Mouse (Mus musculus) forebrain, embryonic 14.5 days (tissue): ENCODE measurements around the gene Cabin1. TPM values are rescaled to one million over a fixed set of nuclear protein-coding genes. Genes with fewer than 3 reads are reported as not detected.

ENCODE experiments used
- ATAC-seq: fragments of 200-750 bp; cut with Nextera tagmentation; 2 replicates; pipeline ENCODE4 v1.8.0; 2017; ENCODE audit warnings: mild to moderate bottlenecking, moderate library complexity
- DNase-seq: peaks from one replicate; pipeline ENCODE4 v3.0.0-alpha.2; 2015; ENCODE audit warnings: low spot score
- H3K27ac ChIP-seq: fragments of 300-500 bp; sonication (generic); 2 replicates; pipeline ENCODE4 v1.5.1; 2014; ENCODE audit warnings: low read depth, mild to moderate bottlenecking, control low read depth, low read length, moderate library complexity
- H3K27me3 ChIP-seq: fragments of 300-500 bp; sonication (generic); replicated peaks from 2 replicates; pipeline ENCODE4 v1.6.1; 2014; ENCODE audit warnings: low read length, control low read depth, mixed read lengths; ENCODE audit not compliant: control insufficient read depth, insufficient read depth
- H3K36me3 ChIP-seq: fragments of 300-500 bp; sonication (generic); 2 replicates; pipeline ENCODE4 v1.6.1; 2014; ENCODE audit warnings: low read length, control low read depth; ENCODE audit not compliant: control insufficient read depth, insufficient read depth
- H3K4me1 ChIP-seq: fragments of 300-500 bp; sonication (generic); 2 replicates; pipeline ENCODE4 v1.6.1; 2014; ENCODE audit warnings: antibody characterized with exemption, low read length, control low read depth; ENCODE audit not compliant: control insufficient read depth, insufficient read depth
- H3K4me2 ChIP-seq: fragments of 300-500 bp; sonication (generic); 2 replicates; pipeline ENCODE4 v1.6.1; 2014; ENCODE audit warnings: mild to moderate bottlenecking, control low read depth, low read length
- H3K4me3 ChIP-seq: fragments of 300-500 bp; sonication (generic); 2 replicates; pipeline ENCODE4 v1.5.1; 2014; ENCODE audit warnings: low read depth, low read length, control low read depth
- H3K9ac ChIP-seq: fragments of 300-500 bp; sonication (generic); 2 replicates; pipeline ENCODE4 v1.6.1; 2014; ENCODE audit warnings: mild to moderate bottlenecking, low read length, control low read depth, moderate library complexity
- H3K9me3 ChIP-seq: fragments of 300-500 bp; sonication (generic); replicated peaks from 2 replicates; pipeline ENCODE4 v1.6.1; 2016; ENCODE audit warnings: low read length, control low read depth, mixed read lengths; ENCODE audit not compliant: control insufficient read depth
- WGBS: fragments of 180-500 bp; shearing (Covaris S2); extraction: QIAGEN DNeasy Blood & Tissue Kit; methylation state at CpG from one replicate; pipeline ENCODE4 v1.1.7; 2014; 5-methylcytosine and 5-hydroxymethylcytosine counted together
- polyA plus RNA-seq: library from polyadenylated mRNA; unstranded; fragments of >200 nt; fragmentation: Nextera tagmentation; extraction: Ambion mirVana; gene quantifications from 2 replicates; pipeline ENCODE4 v1.2.1, GENCODE M21; 2014

Gene Cabin1
- polyA plus RNA-seq, 1 experiment from 2014 or later: 32.0 TPM

GRCm38 (mm10) chr10:75697693-75698092 lies 66.4 kb downstream of the Cabin1 start:
- ATAC-seq (no peak), DNase-seq (no peak)
- WGBS: 90% methylated on average over 3 of the region's 3 CpGs
- peaks cover 73% of the 10 kb centered on the region for H3K36me3 ChIP-seq
- H3K9me3 ChIP-seq: no peaks in the 10 kb centered on the region
- H3K9ac ChIP-seq: no peak overlapping the region
- no peaks in the 10 kb centered on the region for H3K27me3 ChIP-seq
- H3K27ac ChIP-seq: no peak overlapping the region
- no peaks in the 10 kb centered on the region for H3K4me1 ChIP-seq
- no peak overlapping the region for H3K4me2 ChIP-seq
- no peak overlapping the region for H3K4me3 ChIP-seq

GRCm38 (mm10) chr10:75696597-75697355 lies 67.4 kb downstream of the Cabin1 start:
- no peak overlapping the region for H3K27ac ChIP-seq
- H3K4me2 ChIP-seq: no peak overlapping the region
- no peaks in the 10 kb centered on the region for H3K27me3 ChIP-seq
- no peak overlapping the region for H3K4me3 ChIP-seq
- no peaks in the 10 kb centered on the region for H3K4me1 ChIP-seq
- peaks cover 83% of the 10 kb centered on the region for H3K36me3 ChIP-seq
- H3K9me3 ChIP-seq: no peaks in the 10 kb centered on the region
- no peak overlapping the region for H3K9ac ChIP-seq
- ATAC-seq (no peak), DNase-seq (no peak)
- WGBS: 90% methylated on average over 7 of the region's 7 CpGs

GRCm38 (mm10) chr10:75695521-75695920 lies 68.6 kb downstream of the Cabin1 start:
- no peaks in the 10 kb centered on the region for H3K4me1 ChIP-seq
- H3K27me3 ChIP-seq: no peaks in the 10 kb centered on the region
- H3K27ac ChIP-seq: no peak overlapping the region
- H3K4me2 ChIP-seq: no peak overlapping the region
- peaks cover 93% of the 10 kb centered on the region for H3K36me3 ChIP-seq
- no peak for ATAC-seq
- 95% methylated on average over 2 of the region's 2 CpGs for WGBS
- no peak for DNase-seq
- no peak overlapping the region for H3K9ac ChIP-seq
- no peaks in the 10 kb centered on the region for H3K9me3 ChIP-seq
- no peak overlapping the region for H3K4me3 ChIP-seq

- Histone ChIP-seq H3K36me3 (peaks cover 92% of the 10 kb centered on the region), H3K4me3 (no peak overlapping the region), H3K4me2 (no peak overlapping the region), H3K27me3 (no peaks in the 10 kb centered on the region), H3K9ac (no peak overlapping the region), H3K9me3 (no peaks in the 10 kb centered on the region), H3K4me1 (no peaks in the 10 kb centered on the region), H3K27ac (no peak overlapping the region)
- 89% methylated on average over 5 of the region's 5 CpGs for WGBS
- DNase-seq (no peak), ATAC-seq (no peak)
These were observed 69.1 kb downstream of the Cabin1 start for GRCm38 (mm10) chr10:75695078-75695477.

- no peak overlapping the region for H3K27ac ChIP-seq
- 93% methylated on average over 9 of the region's 9 CpGs for WGBS
- H3K4me3 ChIP-seq: no peak overlapping the region
- no peak for DNase-seq
- no peak overlapping the region for H3K9ac ChIP-seq
- no peak for ATAC-seq
- no peaks in the 10 kb centered on the region for H3K4me1 ChIP-seq
- H3K27me3 ChIP-seq: no peaks in the 10 kb centered on the region
- no peak overlapping the region for H3K4me2 ChIP-seq
- H3K36me3 ChIP-seq: peaks cover 89% of the 10 kb centered on the region
- H3K9me3 ChIP-seq: no peaks in the 10 kb centered on the region
These were observed 69.6 kb downstream of the Cabin1 start for GRCm38 (mm10) chr10:75694567-75694966.

GRCm38 (mm10) chr10:75693451-75694233 lies 70.5 kb downstream of the Cabin1 start:
- Histone ChIP-seq H3K36me3 (peaks cover 84% of the 10 kb centered on the region), H3K9ac (no peak overlapping the region), H3K4me2 (no peak overlapping the region), H3K4me3 (no peak overlapping the region), H3K4me1 (no peaks in the 10 kb centered on the region), H3K9me3 (no peaks in the 10 kb centered on the region), H3K27me3 (no peaks in the 10 kb centered on the region), H3K27ac (no peak overlapping the region)
- ATAC-seq (no peak), DNase-seq (no peak)
- WGBS: 85% methylated on average over 11 of the region's 11 CpGs

GRCm38 (mm10) chr10:75688598-75688997 lies 75.5 kb downstream of the Cabin1 start:
- H3K27me3 ChIP-seq: no peaks in the 10 kb centered on the region
- H3K4me2 ChIP-seq: no peak overlapping the region
- H3K36me3 ChIP-seq: peaks cover 55% of the 10 kb centered on the region
- ATAC-seq: no peak
- no peaks in the 10 kb centered on the region for H3K9me3 ChIP-seq
- H3K4me3 ChIP-seq: no peak overlapping the region
- H3K9ac ChIP-seq: no peak overlapping the region
- H3K27ac ChIP-seq: no peak overlapping the region
- 82% methylated on average over 2 of the region's 2 CpGs for WGBS
- no peak for DNase-seq
- H3K4me1 ChIP-seq: peaks cover 10% of the 10 kb centered on the region; the same call in 1 of the 2 replicates

- H3K9ac ChIP-seq: no peak overlapping the region
- ATAC-seq: no peak
- no peak overlapping the region for H3K27ac ChIP-seq
- H3K4me2 ChIP-seq: no peak overlapping the region
- H3K4me3 ChIP-seq: no peak overlapping the region
- DNase-seq: no peak
- H3K36me3 ChIP-seq: peaks cover 42% of the 10 kb centered on the region
- H3K4me1 ChIP-seq: peaks cover 10% of the 10 kb centered on the region; the same call in 1 of the 2 replicates
- no peaks in the 10 kb centered on the region for H3K9me3 ChIP-seq
- 84% methylated on average over 4 of the region's 4 CpGs for WGBS
- H3K27me3 ChIP-seq: no peaks in the 10 kb centered on the region
These were observed 77.4 kb downstream of the Cabin1 start for GRCm38 (mm10) chr10:75686724-75687123.
